Mouse (Mus musculus) hindbrain, postnatal 0 days (tissue): Measurements from ENCODE around the gene Insm1. TPM values are rescaled to one million over a fixed set of nuclear protein-coding genes. Genes with fewer than 3 reads are reported as not detected.

Experiments
- ATAC-seq: fragments of 200-750 bp; cut with Nextera tagmentation; 2 replicates; pipeline ENCODE4 v1.8.0; 2017; ENCODE audit warnings: mild to moderate bottlenecking, moderate TSS enrichment, moderate library complexity
- DNase-seq: peaks from one replicate; pipeline ENCODE4 v3.0.0-alpha.2; 2015; ENCODE audit warnings: low spot score
- H3K27ac ChIP-seq: fragments of 300-500 bp; sonication (generic); 2 replicates; pipeline ENCODE4 v1.5.1; 2014; ENCODE audit warnings: mild to moderate bottlenecking
- H3K27me3 ChIP-seq: fragments of 300-500 bp; sonication (generic); 2 replicates; pipeline ENCODE4 v1.6.1; 2014; ENCODE audit warnings: low read length, mixed read lengths; ENCODE audit not compliant: insufficient read depth
- H3K36me3 ChIP-seq: fragments of 300-500 bp; sonication (generic); 2 replicates; pipeline ENCODE4 v1.6.1; 2014; ENCODE audit warnings: low read length, mixed read lengths; ENCODE audit not compliant: insufficient read depth
- H3K4me1 ChIP-seq: fragments of 300-500 bp; sonication (generic); 2 replicates; pipeline ENCODE4 v1.6.1; 2014; ENCODE audit warnings: antibody characterized with exemption, low read length, mixed read lengths; ENCODE audit not compliant: insufficient read depth
- H3K4me2 ChIP-seq: fragments of 300-500 bp; sonication (generic); 2 replicates; pipeline ENCODE4 v1.6.1; 2014; ENCODE audit warnings: low read depth, mild to moderate bottlenecking, low read length, moderate library complexity, mixed read lengths
- H3K4me3 ChIP-seq: fragments of 300-500 bp; sonication (generic); 2 replicates; pipeline ENCODE4 v1.5.1; 2014; ENCODE audit warnings: low read length
- H3K9ac ChIP-seq: fragments of 300-500 bp; sonication (generic); replicated peaks from 2 replicates; pipeline ENCODE4 v1.6.1; 2014; ENCODE audit warnings: mild to moderate bottlenecking, low read length, moderate library complexity, mixed read lengths
- H3K9me3 ChIP-seq: fragments of 300-500 bp; sonication (generic); 2 replicates; pipeline ENCODE4 v1.6.1; 2016; ENCODE audit warnings: low read length, mixed read lengths
- CTCF ChIP-seq: IDR thresholded peaks from 2 replicates; pipeline ENCODE4 v1.5.1; 2016; ENCODE audit warnings: antibody characterized with exemption, control low read depth, low read depth
- WGBS: fragments of 180-500 bp; shearing (Covaris S2); extraction: QIAGEN DNeasy Blood & Tissue Kit; methylation state at CpG from one replicate; pipeline ENCODE4 v1.1.7; 2014; 5-methylcytosine and 5-hydroxymethylcytosine counted together
- polyA plus RNA-seq: library from polyadenylated mRNA; unstranded; fragments of >200 nt; fragmentation: Nextera tagmentation; extraction: Ambion mirVana; gene quantifications from 2 replicates; pipeline ENCODE4 v1.2.1, GENCODE M21; 2015
- total RNA-seq: library from RNA; depleted of rRNA; stranded (reverse); fragments of >200 nt; gene quantifications from 2 replicates; pipeline ENCODE4 v1.2.3, GENCODE M21; 2014

The Insm1 gene
- total and polyA plus RNA-seq, 2 experiments from 2014 or later, result 4.2 to 44.0 TPM

DNA sequence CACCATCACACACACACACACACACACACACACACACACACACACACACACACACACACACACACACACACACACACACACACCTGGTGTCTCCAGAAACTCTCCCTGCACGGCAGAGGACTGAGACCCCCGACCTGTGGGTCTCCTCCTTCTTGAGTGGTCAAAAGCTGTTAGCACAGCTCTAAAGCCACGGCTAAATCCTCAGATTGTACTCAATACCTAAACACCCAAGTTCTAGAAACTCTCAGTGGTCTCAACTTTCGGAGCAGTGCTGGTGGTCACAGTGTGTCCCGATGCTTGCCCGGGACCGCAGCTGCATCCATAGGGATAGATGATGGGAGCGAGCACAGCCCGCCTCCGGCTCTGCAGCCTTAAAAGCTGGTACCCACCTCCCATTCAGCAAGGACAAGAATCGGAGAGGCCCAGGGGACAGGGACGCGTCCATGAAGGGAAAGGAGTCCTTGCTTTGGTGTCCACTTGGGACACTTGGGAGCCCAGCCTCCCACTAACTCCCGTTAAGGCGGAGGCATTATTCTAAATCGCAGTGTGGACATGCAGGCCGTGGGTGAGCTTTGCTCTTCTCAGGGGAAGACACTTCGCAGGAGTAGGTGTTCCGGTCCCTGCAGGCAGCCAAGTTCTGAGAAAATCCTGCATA is 2.7 kb upstream of the Insm1 start:
- H3K27ac ChIP-seq, result no peak overlapping the region

GRCm38 (mm10) chr2:146219791-146220190 is 1.9 kb upstream of the Insm1 start:
- H3K4me3 ChIP-seq, result no peak overlapping the region

More for the DNA sequence above, 2.7 kb upstream of the Insm1 start:
- 14% methylated on average over 19 of the region's 19 CpGs for WGBS
- TF ChIP-seq CTCF, result no peak
- Histone ChIP-seq H3K4me1 (peaks cover 11% of the 10 kb centered on the region; the same call in 1 of the 2 replicates), H3K4me2 (peak overlapping the region; percentile 5; the same call in 1 of the 2 replicates), H3K36me3 (no peaks in the 10 kb centered on the region), H3K4me3 (no peak overlapping the region), H3K9me3 (no peaks in the 10 kb centered on the region), H3K27me3 (peaks cover 10% of the 10 kb centered on the region; the same call in 1 of the 2 replicates), H3K9ac (no peak overlapping the region)
- DNase-seq (no peak), ATAC-seq (no peak)

GRCm38 (mm10) chr2:146220591-146221075 is 1.1 kb upstream of the Insm1 start:
- no peak overlapping the region for H3K9ac ChIP-seq
- DNase-seq, result peak; percentile 45

More at GRCm38 (mm10) chr2:146219791-146220190, 1.9 kb upstream of the Insm1 start:
- Histone ChIP-seq H3K4me1 (peaks cover 11% of the 10 kb centered on the region; the same call in 1 of the 2 replicates), H3K9me3 (no peaks in the 10 kb centered on the region), H3K27ac (no peak overlapping the region), H3K36me3 (no peaks in the 10 kb centered on the region), H3K4me2 (no peak overlapping the region; the same call in 1 of the 2 replicates), H3K9ac (no peak overlapping the region), H3K27me3 (peaks cover 10% of the 10 kb centered on the region; the same call in 1 of the 2 replicates)
- WGBS, result 14% methylated on average over 11 of the region's 11 CpGs
- ATAC-seq (no peak), DNase-seq (no peak)
- TF ChIP-seq CTCF, result no peak

DNA sequence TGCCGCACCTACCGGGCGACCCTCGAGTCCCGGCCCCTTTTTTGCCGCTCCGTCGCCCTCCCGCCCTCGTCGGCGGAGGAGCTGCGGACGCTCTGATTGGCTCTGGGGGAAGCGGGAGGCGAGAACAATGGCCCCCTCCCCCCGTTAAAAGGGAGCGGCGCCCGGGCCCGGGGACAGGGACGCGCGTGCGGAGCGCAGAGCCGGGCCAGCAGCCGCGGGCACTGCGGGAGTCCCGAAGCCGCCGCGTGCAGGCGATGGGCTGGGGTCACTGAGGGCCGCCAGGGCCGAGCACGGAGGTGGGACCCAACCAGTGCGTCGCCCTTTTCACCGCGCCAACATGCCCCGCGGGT is 183 bp downstream of the Insm1 start:
- no peak for TF ChIP-seq CTCF
- H3K4me3 ChIP-seq, result peak overlapping the region; percentile 75
- peak; percentile 78 for ATAC-seq
- peak overlapping the region; percentile 80 for H3K9ac ChIP-seq
- under 1% methylated on average over 32 of the region's 44 CpGs for WGBS
- peaks cover 11% of the 10 kb centered on the region; the same call in 1 of the 2 replicates for H3K4me1 ChIP-seq
- H3K9me3 ChIP-seq, result no peaks in the 10 kb centered on the region
- H3K27me3 ChIP-seq, result peaks cover 19% of the 10 kb centered on the region
- no peaks in the 10 kb centered on the region for H3K36me3 ChIP-seq
- H3K4me2 ChIP-seq, result peak overlapping the region; percentile 76
- DNase-seq, result peak; percentile 90
- peak overlapping the region; percentile 88 for H3K27ac ChIP-seq

More at GRCm38 (mm10) chr2:146220591-146221075, 1.1 kb upstream of the Insm1 start:
- peak overlapping the region; percentile 75 for H3K4me3 ChIP-seq
- H3K9me3 ChIP-seq, result no peaks in the 10 kb centered on the region
- WGBS, result under 1% methylated on average over 24 of the region's 24 CpGs
- peaks cover 10% of the 10 kb centered on the region; the same call in 1 of the 2 replicates for H3K27me3 ChIP-seq
- H3K27ac ChIP-seq, result peak overlapping the region; percentile 88
- H3K4me2 ChIP-seq, result peak overlapping the region; percentile 76
- peaks cover 11% of the 10 kb centered on the region; the same call in 1 of the 2 replicates for H3K4me1 ChIP-seq
- no peak for TF ChIP-seq CTCF
- ATAC-seq, result no peak
- H3K36me3 ChIP-seq, result no peaks in the 10 kb centered on the region

DNA sequence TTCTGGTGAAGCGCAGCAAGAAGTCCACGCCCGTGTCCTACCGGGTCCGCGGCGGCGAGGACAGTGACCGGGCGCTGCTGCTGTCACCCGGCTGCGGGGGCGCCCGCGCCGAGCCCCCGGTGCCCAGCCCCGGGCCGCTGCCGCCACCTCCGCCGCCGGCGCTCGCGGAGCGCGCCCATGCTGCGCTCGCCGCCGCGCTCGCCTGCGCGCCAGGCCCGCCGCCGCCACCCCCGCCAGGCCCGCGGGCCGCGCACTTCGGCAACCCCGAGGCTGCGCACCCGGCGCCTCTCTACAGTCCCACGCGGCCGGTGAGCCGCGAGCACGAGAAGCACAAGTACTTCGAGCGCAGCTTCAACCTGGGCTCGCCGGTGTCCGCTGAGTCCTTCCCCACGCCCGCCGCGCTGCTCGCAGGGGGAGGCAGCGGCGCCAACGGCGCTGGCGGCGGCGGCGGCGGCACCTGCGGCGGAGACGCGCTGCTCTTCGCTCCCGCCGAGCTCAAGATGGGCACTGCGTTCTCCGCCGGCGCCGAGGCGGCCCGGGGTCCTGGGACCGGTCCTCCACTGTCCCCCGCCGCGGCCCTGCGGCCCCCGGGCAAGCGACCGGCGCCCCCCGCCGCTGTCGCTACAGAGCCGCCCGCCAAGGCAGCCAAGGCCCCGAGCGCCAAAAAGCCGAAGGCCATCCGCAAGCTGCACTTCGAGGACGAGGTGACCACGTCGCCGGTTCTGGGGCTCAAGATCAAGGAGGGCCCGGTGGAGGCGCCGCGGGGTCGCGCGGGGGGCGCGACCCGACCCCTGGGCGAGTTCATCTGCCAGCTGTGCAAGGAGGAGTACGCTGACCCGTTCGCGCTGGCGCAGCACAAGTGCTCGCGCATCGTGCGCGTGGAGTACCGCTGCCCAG is 806 bp downstream of the Insm1 start:
- Histone ChIP-seq H3K4me1 (peaks cover 11% of the 10 kb centered on the region; the same call in 1 of the 2 replicates), H3K36me3 (no peaks in the 10 kb centered on the region), H3K27ac (peak overlapping the region; percentile 88), H3K27me3 (peaks cover 23% of the 10 kb centered on the region), H3K4me2 (peak overlapping the region; percentile 76), H3K9me3 (no peaks in the 10 kb centered on the region), H3K9ac (peak overlapping the region; percentile 80), H3K4me3 (peak overlapping the region; percentile 75)
- no peak for TF ChIP-seq CTCF
- under 1% methylated on average over 105 of the region's 133 CpGs for WGBS
- peak; percentile 33 for ATAC-seq
- DNase-seq, result peak; percentile 59

- Histone ChIP-seq H3K9me3 (no peaks in the 10 kb centered on the region), H3K27me3 (peaks cover 23% of the 10 kb centered on the region), H3K4me2 (peak overlapping the region; percentile 76), H3K4me3 (peak overlapping the region; percentile 75), H3K9ac (peak overlapping the region; percentile 80), H3K36me3 (no peaks in the 10 kb centered on the region), H3K27ac (peak overlapping the region; percentile 88), H3K4me1 (peaks cover 5% of the 10 kb centered on the region; the same call in 1 of the 2 replicates)
- WGBS, result under 1% methylated on average over 65 of the region's 75 CpGs
- DNase-seq (peak; percentile 68), ATAC-seq (peak; percentile 8; the same call in 1 of the 2 replicates)
- no peak for TF ChIP-seq CTCF
Observed at GRCm38 (mm10) chr2:146223176-146223905, 1.6 kb downstream of the Insm1 start.
